Mouse (Mus musculus): Measurements from ENCODE around the gene Ncor2. TPM values are rescaled to one million over a fixed set of nuclear protein-coding genes. Genes with fewer than 3 reads are reported as not detected.

Ncor2 gene
- polyA plus RNA-seq, 1 experiment from 2014 or later, result 17.2 TPM

DNA sequence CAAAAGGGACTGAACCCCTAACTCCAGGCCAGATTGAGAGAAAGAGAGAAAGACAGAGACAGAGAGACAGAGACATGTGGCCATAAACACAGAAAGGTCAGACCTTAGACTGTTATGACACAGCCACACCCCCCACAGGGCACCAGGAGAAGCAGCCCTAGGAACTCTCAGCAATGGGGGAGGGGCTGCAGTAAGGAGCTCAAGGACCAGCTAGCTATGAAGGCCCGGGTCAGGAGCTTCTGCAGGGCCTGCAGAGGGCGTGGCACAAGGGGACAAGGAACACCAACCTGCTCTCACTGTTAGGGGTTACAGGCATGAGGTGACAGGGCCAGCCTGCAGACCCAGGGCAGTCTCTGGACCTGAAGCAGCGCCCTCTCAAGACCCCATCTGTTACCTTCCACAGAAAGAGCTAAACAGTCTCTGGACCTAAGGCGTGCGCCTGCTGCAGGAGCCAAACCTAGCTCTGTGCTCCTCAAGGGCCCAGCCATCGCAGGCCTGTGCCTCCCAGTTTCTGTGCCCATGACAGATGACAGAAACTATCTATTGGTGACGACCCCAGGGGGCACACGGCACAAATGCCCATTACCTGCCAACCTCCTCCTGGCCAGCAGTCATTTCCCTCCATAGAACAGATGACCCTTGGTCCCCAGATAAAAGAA lies 21.5 kb downstream of the Ncor2 start:
- H3K27ac ChIP-seq (ENCODE audit: low read depth, low read length), result peak overlapping the region; percentile 26; the same call in 1 of the 2 replicates
- H3K4me2 ChIP-seq, result peak overlapping the region; percentile 37; the same call in 1 of the 2 replicates
- peaks cover 65% of the 10 kb centered on the region for H3K4me1 ChIP-seq (replicated peaks; ENCODE audit: control insufficient read depth, insufficient read depth, low read length)
- H3K27me3 ChIP-seq (replicated peaks; ENCODE audit: control insufficient read depth, insufficient read depth, low read length), result no peaks in the 10 kb centered on the region
- no peaks in the 10 kb centered on the region for H3K9me3 ChIP-seq (ENCODE audit: control insufficient read depth, low read length)
- H3K9ac ChIP-seq (ENCODE audit: low read depth, low read length), result no peak overlapping the region; the same call in none of the 2 replicates
- no peak overlapping the region for H3K4me3 ChIP-seq (ENCODE audit: low read depth, low read length)
- DNase-seq (ENCODE audit: low spot score) (no peak), ATAC-seq (replicated peaks; ENCODE audit: low FRiP score) (no peak)
- no peaks in the 10 kb centered on the region for H3K36me3 ChIP-seq (ENCODE audit: control insufficient read depth, insufficient read depth, low read length)
- 59% methylated on average over 8 of the region's 8 CpGs for WGBS

DNA sequence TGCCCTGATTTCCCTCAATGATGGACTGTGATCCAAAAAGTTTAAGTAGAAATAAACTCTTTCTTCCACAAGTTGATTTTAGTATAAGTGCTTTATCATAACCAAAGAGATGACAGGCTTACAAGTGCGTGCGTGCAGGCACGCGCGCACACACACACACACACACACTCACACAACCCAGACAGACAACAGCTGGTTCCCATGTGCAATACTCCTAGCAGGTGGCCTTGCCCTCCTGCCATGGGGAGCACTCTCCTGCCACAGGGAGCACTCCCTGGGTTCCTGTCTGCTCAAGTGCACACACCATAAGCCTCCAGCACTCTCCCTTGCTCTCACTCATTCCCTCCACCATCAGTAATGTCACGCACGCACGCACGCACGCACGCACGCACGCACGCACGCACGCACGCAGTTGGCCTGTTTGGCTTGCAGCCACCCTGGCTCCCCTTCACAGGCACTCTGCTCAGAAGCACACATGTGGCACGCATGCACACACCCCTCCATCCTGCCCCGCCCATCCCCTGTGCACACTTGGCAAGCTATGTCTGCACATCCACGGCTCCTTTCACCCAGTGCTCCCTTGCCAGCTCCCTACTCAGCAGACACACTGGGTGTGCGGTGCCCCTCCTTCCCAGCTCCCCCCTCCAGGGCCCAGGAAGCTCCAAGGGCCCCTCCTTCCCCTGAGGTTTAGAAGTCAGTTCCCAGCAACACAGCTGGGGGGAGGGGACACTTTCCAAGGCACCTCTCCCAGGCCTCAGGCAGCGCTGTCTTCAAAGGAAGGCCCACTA lies 22.4 kb downstream of the Ncor2 start:
- Histone ChIP-seq H3K4me2 (no peak overlapping the region), H3K27ac (ENCODE audit: low read depth, low read length) (no peak overlapping the region), H3K9me3 (ENCODE audit: control insufficient read depth, low read length) (no peaks in the 10 kb centered on the region), H3K9ac (ENCODE audit: low read depth, low read length) (no peak overlapping the region), H3K27me3 (replicated peaks; ENCODE audit: control insufficient read depth, insufficient read depth, low read length) (no peaks in the 10 kb centered on the region), H3K4me1 (replicated peaks; ENCODE audit: control insufficient read depth, insufficient read depth, low read length) (peaks cover 72% of the 10 kb centered on the region), H3K36me3 (ENCODE audit: control insufficient read depth, insufficient read depth, low read length) (no peaks in the 10 kb centered on the region), H3K4me3 (ENCODE audit: low read depth, low read length) (no peak overlapping the region)
- WGBS, result 81% methylated on average over 22 of the region's 22 CpGs
- DNase-seq (ENCODE audit: low spot score) (no peak), ATAC-seq (replicated peaks; ENCODE audit: low FRiP score) (no peak)

DNA sequence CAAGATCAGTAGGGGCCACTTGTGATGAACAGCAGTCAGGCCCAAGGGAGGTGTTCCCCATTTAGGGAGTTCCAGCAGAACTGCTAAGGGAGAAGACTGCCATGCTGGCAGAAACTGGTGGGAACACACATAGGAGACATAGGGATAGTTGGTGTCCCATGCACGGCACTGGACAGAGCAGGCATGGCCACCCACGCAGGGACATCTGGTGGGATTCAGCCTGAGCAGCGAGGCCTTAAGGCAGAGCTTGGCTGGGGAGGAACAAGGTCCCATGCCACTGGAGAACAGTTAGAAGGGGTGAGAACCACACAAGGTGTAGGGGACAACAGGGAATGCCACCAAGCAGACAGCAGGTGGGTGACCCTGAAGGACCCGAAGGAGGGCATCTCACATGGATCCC lies 23.6 kb downstream of the Ncor2 start:
- Histone ChIP-seq H3K4me3 (ENCODE audit: low read depth, low read length) (no peak overlapping the region), H3K9me3 (ENCODE audit: control insufficient read depth, low read length) (no peaks in the 10 kb centered on the region), H3K9ac (ENCODE audit: low read depth, low read length) (no peak overlapping the region), H3K4me2 (no peak overlapping the region), H3K4me1 (replicated peaks; ENCODE audit: control insufficient read depth, insufficient read depth, low read length) (peaks cover 83% of the 10 kb centered on the region), H3K36me3 (ENCODE audit: control insufficient read depth, insufficient read depth, low read length) (no peaks in the 10 kb centered on the region), H3K27ac (ENCODE audit: low read depth, low read length) (no peak overlapping the region), H3K27me3 (replicated peaks; ENCODE audit: control insufficient read depth, insufficient read depth, low read length) (no peaks in the 10 kb centered on the region)
- WGBS, result 91% methylated on average over 4 of the region's 4 CpGs
- DNase-seq (ENCODE audit: low spot score) (no peak), ATAC-seq (replicated peaks; ENCODE audit: low FRiP score) (no peak)

DNA sequence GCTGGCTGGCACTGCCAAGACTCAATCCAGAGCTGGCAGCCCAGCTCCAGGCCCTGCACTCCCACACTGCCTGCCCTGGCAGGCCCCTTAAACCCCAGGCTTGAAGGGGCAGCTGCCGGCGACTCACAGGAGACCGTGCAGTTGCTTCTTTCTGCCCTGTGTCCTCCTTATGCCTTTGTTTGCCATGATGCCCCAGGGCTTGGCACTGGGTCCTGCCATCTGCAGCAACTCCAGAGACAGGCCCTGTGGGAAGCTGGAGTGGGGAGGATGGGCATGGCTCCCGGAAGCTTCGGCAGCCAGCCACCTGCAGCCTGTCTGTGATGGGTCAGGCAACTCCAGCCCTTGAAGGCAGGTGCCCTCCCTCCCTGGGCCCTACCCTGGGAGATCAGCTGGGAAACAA lies 24.0 kb downstream of the Ncor2 start:
- Histone ChIP-seq H3K9me3 (ENCODE audit: control insufficient read depth, low read length) (no peaks in the 10 kb centered on the region), H3K4me3 (ENCODE audit: low read depth, low read length) (no peak overlapping the region), H3K4me2 (no peak overlapping the region), H3K27ac (ENCODE audit: low read depth, low read length) (no peak overlapping the region), H3K9ac (ENCODE audit: low read depth, low read length) (no peak overlapping the region), H3K4me1 (replicated peaks; ENCODE audit: control insufficient read depth, insufficient read depth, low read length) (peaks cover 79% of the 10 kb centered on the region), H3K27me3 (replicated peaks; ENCODE audit: control insufficient read depth, insufficient read depth, low read length) (no peaks in the 10 kb centered on the region), H3K36me3 (ENCODE audit: control insufficient read depth, insufficient read depth, low read length) (no peaks in the 10 kb centered on the region)
- ATAC-seq (replicated peaks; ENCODE audit: low FRiP score) (no peak), DNase-seq (ENCODE audit: low spot score) (no peak)
- 77% methylated on average over 5 of the region's 5 CpGs for WGBS

DNA sequence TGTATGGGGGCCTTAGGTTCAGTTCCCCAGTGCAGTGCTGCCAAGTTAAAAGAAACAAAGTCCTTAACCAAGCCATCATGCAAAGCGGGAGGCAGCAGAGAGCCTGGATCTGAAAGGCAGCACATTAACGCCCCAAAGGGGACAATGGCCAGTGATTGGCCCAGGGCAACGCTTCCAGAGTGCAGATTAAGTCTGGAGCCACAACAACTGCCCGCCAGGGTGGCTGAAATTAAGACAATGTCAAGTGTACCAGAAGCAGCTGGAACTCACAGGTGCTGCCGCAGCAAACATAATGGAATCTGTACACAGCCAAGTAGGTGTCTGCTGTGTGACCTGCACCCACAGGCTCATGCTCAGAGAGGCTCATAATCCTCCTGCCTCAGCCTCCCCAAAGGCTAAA lies 24.8 kb downstream of the Ncor2 start:
- H3K36me3 ChIP-seq (ENCODE audit: control insufficient read depth, insufficient read depth, low read length), result no peaks in the 10 kb centered on the region
- no peak overlapping the region for H3K9ac ChIP-seq (ENCODE audit: low read depth, low read length)
- H3K4me2 ChIP-seq, result no peak overlapping the region
- H3K27me3 ChIP-seq (replicated peaks; ENCODE audit: control insufficient read depth, insufficient read depth, low read length), result no peaks in the 10 kb centered on the region
- no peak overlapping the region for H3K4me3 ChIP-seq (ENCODE audit: low read depth, low read length)
- no peak for DNase-seq (ENCODE audit: low spot score)
- peaks cover 70% of the 10 kb centered on the region for H3K4me1 ChIP-seq (replicated peaks; ENCODE audit: control insufficient read depth, insufficient read depth, low read length)
- H3K27ac ChIP-seq (ENCODE audit: low read depth, low read length), result no peak overlapping the region
- ATAC-seq (replicated peaks; ENCODE audit: low FRiP score), result no peak
- no peaks in the 10 kb centered on the region for H3K9me3 ChIP-seq (ENCODE audit: control insufficient read depth, low read length)
- WGBS, result 78% methylated on average over 5 of the region's 5 CpGs

DNA sequence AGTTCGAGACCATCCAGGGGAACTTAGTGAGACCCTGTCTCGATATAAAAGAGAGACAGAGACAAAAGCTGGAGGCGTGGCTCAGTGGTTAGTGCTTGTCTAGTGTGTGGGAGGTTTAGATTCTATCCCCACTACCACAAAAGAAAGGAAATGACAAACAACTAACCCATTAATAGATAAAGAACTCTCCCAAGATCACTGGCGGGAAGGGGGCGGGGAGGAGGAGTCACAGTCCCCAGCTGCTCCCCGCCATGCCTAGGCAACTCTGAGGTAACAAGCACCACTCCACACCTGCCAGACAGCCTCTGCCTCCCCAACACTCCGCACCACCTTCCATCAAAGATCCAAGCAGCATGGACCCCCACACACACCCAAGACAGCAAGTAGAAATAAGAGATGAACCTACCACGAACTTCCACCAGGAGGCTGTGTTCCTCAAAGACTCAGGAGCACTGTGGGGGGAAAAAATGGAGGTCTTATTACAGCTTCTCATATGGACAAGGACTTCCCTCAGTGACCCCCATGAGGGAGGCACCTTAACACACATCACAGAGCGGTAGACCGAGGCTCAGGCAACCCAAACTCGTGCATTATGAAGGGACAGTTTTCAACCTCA lies 25.7 kb downstream of the Ncor2 start:
- no peak for DNase-seq (ENCODE audit: low spot score)
- no peak overlapping the region for H3K27ac ChIP-seq (ENCODE audit: low read depth, low read length)
- H3K4me2 ChIP-seq, result 0 out of 2 replicates have a peak overlapping the region, but pooled peaks have one; percentile 7
- no peaks in the 10 kb centered on the region for H3K9me3 ChIP-seq (ENCODE audit: control insufficient read depth, low read length)
- H3K4me1 ChIP-seq (replicated peaks; ENCODE audit: control insufficient read depth, insufficient read depth, low read length), result peaks cover 65% of the 10 kb centered on the region
- WGBS, result 67% methylated on average over 11 of the region's 11 CpGs
- ATAC-seq (replicated peaks; ENCODE audit: low FRiP score), result no peak
- H3K36me3 ChIP-seq (ENCODE audit: control insufficient read depth, insufficient read depth, low read length), result no peaks in the 10 kb centered on the region
- H3K27me3 ChIP-seq (replicated peaks; ENCODE audit: control insufficient read depth, insufficient read depth, low read length), result no peaks in the 10 kb centered on the region
- H3K9ac ChIP-seq (ENCODE audit: low read depth, low read length), result no peak overlapping the region
- no peak overlapping the region for H3K4me3 ChIP-seq (ENCODE audit: low read depth, low read length)

DNA sequence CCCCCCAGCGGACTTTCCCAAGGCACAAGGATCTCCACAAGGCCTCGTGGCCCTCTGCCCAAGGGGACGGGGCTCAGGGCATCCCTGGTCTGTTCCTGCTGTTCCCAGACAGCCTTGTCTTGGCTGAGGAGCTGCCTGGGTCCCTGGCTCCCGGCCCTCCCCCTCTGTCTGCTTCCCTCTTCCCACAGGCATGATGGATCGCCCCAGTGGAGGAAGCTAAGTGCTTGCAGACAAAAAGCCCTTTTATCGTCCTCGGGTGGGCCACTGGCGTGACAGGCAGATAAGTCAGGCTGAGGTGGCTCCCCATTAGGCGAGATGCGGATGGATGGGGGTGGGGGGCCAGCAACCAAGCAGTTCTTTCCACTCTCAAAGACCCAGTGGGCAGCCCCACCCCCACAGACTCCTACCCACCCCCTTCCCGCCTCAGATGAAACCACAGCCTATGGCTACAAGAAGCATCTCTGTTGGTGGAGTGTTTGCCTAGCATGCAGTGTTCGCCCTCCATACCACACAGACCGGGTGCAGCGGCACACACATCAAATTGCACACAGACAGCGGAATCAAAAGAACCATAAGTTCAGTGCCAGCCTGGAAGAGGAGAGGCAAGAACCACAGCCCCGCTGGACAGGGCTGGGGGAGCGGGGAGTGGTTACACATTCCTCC lies 27.0 kb downstream of the Ncor2 start:
- Histone ChIP-seq H3K27me3 (replicated peaks; ENCODE audit: control insufficient read depth, insufficient read depth, low read length) (no peaks in the 10 kb centered on the region), H3K9ac (ENCODE audit: low read depth, low read length) (no peak overlapping the region), H3K27ac (ENCODE audit: low read depth, low read length) (peak overlapping the region; percentile 36; the same call in 1 of the 2 replicates), H3K4me3 (ENCODE audit: low read depth, low read length) (no peak overlapping the region), H3K4me2 (no peak overlapping the region), H3K36me3 (ENCODE audit: control insufficient read depth, insufficient read depth, low read length) (no peaks in the 10 kb centered on the region), H3K9me3 (ENCODE audit: control insufficient read depth, low read length) (no peaks in the 10 kb centered on the region), H3K4me1 (replicated peaks; ENCODE audit: control insufficient read depth, insufficient read depth, low read length) (peaks cover 52% of the 10 kb centered on the region)
- DNase-seq (ENCODE audit: low spot score), result peak; percentile 67
- 32% methylated on average over 17 of the region's 17 CpGs for WGBS
- peak; percentile 49 for ATAC-seq (replicated peaks; ENCODE audit: low FRiP score)

DNA sequence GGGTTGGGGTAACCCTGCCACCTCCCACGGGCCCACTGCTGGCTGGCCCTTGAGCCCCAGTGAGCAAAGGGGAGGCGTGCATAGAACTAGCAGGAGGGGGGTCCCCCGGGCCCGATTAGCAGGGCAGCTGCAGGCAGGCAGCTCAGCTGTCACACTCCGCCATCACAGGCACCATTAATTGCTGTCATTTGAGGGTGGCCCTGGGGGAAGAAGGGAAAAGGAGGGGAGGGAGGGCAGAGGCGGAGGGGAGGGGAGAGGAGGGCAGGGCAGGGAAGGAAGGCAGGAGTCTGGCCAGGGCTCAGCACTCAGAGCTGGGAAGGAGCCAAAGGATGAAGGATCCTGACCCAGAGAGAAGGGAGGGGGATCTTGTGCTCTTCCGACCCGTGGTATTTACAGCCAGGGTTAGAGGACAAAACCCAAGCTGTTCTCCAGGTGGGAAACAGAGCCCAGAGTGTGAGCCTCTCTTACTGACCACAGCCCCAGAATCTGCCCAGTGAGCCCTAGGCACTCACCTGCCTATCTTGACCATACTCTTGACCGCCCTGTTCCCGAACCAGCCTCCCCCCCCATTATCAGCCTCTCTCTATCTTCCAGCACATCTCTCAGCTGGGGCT lies 28.0 kb downstream of the Ncor2 start:
- H3K4me3 ChIP-seq (ENCODE audit: low read depth, low read length), result no peak overlapping the region
- WGBS, result 46% methylated on average over 10 of the region's 10 CpGs
- no peak for DNase-seq (ENCODE audit: low spot score)
- H3K4me2 ChIP-seq, result no peak overlapping the region
- H3K4me1 ChIP-seq (replicated peaks; ENCODE audit: control insufficient read depth, insufficient read depth, low read length), result peaks cover 47% of the 10 kb centered on the region
- no peaks in the 10 kb centered on the region for H3K9me3 ChIP-seq (ENCODE audit: control insufficient read depth, low read length)
- H3K27me3 ChIP-seq (replicated peaks; ENCODE audit: control insufficient read depth, insufficient read depth, low read length), result no peaks in the 10 kb centered on the region
- no peak overlapping the region for H3K9ac ChIP-seq (ENCODE audit: low read depth, low read length)
- ATAC-seq (replicated peaks; ENCODE audit: low FRiP score), result no peak
- H3K27ac ChIP-seq (ENCODE audit: low read depth, low read length), result 0 out of 2 replicates have a peak overlapping the region, but pooled peaks have one; percentile 5
- no peaks in the 10 kb centered on the region for H3K36me3 ChIP-seq (ENCODE audit: control insufficient read depth, insufficient read depth, low read length)
